Mouse (Mus musculus) WW6 (cell line): Measurements from ENCODE around the gene Ttk.

Experiments
- DNase-seq: peaks from one replicate; pipeline ENCODE4 v3.0.0-alpha.2; 2013; ENCODE audit warnings: low read depth, low spot score

The Ttk gene

DNA sequence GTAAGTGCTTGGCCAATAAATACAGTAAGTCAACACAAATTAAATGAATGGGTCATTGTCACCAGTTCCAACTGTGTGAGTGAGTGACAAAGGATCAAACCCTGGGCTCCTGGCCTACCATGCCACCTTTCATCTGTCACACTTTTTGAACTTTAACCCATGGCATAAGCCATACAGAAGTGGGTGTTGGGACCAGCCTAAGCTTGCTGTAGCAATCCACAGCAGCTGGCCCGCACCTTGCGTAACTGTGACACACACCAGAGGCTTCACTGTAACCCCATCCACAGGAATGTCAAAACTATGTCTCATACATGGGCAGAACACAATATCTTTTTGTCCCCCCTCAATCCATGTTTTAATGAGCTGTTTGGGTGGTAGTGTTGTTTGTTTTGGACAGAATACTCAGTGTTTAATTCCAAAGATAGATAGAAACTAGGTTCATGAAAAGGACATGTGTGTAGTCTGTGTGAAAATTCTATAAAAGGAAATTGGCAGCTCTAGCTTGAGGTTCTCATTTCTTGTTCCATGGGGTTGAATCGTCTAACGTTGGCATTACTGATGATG lies 59.4 kb downstream of the Ttk start:
- no peak for DNase-seq

GRCm38 (mm10) chr9:83902086-83902485 lies 67.6 kb downstream of the Ttk start:
- DNase-seq, result no peak

DNA sequence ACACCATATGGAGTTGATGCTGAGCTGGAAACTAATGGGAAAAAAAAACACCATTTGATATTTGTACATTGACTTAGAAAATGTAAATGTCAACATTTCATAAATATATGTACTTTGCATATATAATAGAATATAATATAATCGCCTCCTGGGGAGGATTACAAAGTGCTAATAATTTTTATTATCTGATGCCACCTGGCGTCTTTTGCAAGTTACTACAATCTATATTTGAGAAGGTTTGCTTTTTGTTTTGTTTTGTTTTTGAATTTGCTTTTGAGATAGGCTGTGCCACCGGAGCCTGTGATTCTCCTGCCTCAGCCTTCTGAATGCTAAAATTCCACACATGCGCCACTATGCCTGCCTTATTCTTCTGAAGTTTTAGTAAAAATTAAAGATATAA lies 71.3 kb downstream of the Ttk start:
- no peak for DNase-seq

DNA sequence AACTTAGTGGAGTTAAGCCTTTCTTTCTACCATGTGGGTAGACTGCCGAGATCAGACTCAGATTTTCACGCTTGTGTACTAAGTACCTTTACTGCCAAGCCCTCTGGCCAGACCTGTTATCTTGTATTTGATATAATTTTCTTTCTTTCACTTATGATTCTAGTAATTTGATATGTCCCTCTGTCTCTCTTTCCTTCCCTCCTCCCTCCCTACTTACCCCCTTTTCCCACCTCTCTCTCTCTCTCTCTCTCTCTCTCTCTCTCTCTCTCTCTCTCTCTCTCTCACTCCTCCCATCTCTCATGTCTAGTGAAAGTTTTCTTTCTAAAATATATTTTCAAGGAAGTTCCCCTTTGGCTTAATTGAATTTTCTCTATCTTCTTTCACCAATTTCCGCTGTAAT lies 72.5 kb downstream of the Ttk start:
- no peak for DNase-seq

- no peak for DNase-seq
Observed at GRCm38 (mm10) chr9:83909836-83910235, 75.3 kb downstream of the Ttk start.

DNA sequence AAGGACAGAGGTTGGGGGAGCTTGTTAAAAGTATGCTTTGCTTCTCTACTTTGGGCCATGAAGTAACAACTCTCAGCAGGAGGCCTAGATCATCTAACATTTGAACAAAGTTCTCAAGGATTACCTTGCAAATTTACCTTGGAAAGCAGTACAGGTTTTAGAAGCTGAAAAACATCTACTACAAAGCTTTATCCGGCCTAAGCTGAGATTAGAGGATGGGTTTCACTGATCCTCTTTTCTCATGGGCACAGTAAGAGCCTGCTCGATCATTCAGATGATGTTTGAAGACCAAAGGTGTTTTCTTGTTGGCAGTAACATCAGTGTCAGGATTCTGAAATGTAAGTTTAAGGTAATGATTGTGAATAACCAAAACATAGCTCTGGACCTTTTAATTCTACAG lies 76.4 kb downstream of the Ttk start:
- DNase-seq, result no peak
